Mouse (Mus musculus) gastrocnemius, postnatal 36 days (tissue): Measurements from ENCODE around the gene 4921504E06Rik. TPM values are rescaled to one million over a fixed set of nuclear protein-coding genes. Genes with fewer than 3 reads are reported as not detected.

Source experiments
- DNase-seq, 2 experiments: peaks; one replicate each; pipeline ENCODE4 v3.0.0; 2022
- intact Hi-C: fragments of 180-260 bp; cut with DNase I; formaldehyde crosslinking; loops from one replicate; pipeline ENCODE4 v1.15.1; 2025
- long read RNA-seq, 2 experiments: library from polyadenylated mRNA; stranded (forward); transcript quantifications; one replicate each; pipeline ENCODE4 v2.0.0; 2021
- total RNA-seq, 2 experiments: library from RNA; stranded (reverse); gene quantifications; 2 replicates each; pipeline ENCODE4 v1.2.3; 2021

4921504E06Rik gene
- total RNA-seq = not detected
- long read RNA-seq, experiment 1 = 0 reads
- long read RNA-seq, experiment 2 = 0 reads

DNA sequence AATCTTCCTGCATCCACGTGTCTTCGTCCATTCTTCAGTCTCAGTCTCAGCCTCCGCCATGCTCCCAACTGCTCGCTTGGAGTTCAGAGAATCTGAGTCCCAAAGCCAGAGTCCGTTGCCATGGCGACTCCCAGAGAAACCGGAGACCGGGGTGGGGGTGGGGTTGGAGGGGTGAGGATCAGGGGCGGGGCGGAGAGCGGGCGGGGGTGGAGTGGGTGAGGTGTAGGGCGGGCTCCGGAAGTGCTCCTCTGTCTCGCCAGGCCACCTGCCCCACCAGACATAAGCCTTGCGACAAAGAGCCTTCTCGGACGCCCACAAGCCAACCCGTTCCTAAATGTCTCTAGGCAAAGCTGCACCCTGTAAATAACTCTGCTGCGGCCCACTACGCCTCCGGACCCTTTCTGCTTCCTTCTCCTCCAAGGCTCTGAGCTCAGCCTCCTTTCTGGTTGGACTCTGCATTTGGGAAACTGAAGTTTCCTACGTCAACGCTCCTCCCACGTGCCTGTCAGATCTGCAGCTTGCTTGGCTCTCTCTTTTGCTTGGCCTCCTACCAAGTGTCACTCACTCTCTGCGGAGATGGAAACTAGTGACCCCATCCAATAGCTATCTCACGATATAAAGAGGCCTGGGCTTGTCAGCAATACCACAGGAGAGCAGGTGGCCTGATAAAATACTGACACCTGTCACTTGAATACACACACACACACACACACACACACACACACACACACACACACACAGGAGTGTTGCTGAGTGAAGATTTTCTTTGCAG lies at the start of gene 4921504E06Rik:
4921504E06Rik (minus strand) TSS at position 94 of the 772 bp plus-strand sequence.
- intact Hi-C loops = loop anchor here (5.0 to 10.0 kb wide), 2 partner anchors 51 to 103 kb away; partner anchors contain the start of gene Otud1
- peak; percentile 34 to 58 for DNase-seq

DNA sequence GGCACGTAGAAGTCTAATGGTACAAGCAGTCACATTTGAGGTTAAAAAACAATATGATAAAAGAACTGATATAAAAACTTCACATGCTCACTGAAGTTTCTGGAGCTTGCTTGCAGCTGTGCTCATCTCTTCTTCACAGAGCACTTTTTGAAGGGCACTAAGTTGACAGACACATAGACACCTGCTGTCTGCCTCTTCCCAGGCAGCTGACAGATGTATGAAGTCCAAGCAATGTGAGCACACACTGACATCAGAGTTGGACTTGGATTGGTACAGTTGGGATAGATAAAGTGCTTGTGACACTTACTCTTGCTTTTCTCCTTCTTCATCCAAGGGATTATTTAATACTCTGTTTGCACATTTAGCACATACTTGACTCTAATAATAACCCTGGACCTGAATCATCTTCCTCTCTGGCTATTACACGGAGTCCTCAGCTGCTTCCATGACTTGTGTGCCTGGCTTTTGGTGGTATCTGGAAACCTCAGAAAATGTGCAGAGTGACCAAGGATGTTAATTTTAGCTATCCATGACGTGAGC lies 47.7 kb upstream of the 4921504E06Rik start:
- intact Hi-C loops = loop anchor here (5.0 to 10.0 kb wide), 2 partner anchors 47 to 56 kb away; partner anchors contain the start of genes 4921504E06Rik and Otud1
- DNase-seq = peak in 1 of 2 experiments; percentile 9

DNA sequence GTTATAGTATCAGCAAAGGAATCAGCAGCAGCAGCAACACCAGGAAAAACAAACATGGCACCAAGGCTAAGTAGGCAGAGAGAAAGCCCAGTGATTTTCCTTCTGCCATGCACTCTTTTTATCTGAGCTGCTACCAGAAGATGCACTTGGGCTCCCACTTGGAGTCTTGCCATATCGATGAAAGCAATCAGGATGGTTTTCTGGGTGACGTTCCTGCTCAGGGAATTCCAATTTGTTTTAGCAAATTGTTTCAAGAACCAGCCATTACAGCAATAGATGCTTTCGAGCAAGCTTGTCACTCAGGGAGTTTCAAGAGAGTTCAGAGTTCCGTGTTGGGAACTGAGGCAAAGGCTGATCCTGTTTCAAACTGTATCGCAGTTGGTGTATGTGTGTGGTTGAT lies 47.1 kb upstream of the 4921504E06Rik start:
- intact Hi-C loops = loop anchor here (5.0 to 10.0 kb wide), 2 partner anchors 46 to 56 kb away; partner anchors contain the start of genes 4921504E06Rik and Otud1
- no peak for DNase-seq

DNA sequence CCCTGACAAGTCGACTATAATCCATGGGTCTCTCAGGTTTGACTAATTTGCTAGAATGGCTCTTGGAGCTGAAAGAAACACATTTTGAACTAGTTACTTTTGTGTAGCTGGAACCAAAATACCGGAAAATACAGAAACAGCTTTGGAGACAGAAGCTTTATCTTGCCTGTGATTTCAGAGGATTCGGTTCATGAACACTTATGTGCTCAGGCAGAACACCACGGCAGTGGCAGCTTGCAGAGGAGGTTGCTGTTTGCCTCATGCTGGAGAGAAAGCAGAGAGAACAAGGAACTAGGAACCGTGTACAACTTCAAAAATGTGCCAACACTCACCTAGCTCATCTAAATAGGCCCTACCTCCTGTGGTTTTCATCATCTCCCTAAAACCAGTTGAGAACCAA lies 46.1 kb upstream of the 4921504E06Rik start:
- intact Hi-C loops = loop anchor here (5.0 to 10.0 kb wide), 2 partner anchors 45 to 58 kb away; partner anchors contain the start of genes 4921504E06Rik and Otud1
- DNase-seq = no peak

DNA sequence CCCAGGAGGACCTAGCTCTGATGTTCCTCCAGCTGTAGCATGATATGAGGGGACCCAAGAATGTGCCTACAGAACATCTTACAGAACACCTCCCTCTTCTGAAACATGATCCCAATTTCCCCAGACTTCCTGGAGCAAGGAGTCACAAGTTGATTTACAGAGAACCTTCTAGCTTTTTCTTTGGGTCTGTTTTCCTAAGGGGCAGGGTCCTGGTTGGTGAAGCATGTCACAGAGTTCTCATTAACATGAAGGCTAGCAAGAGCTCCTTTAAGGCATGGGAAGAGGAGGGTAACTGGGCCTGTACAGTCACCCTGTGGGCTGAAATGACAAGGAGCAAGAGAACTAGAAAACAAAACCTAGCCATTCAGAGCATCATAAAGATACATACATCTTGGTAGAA lies 43.3 kb upstream of the 4921504E06Rik start:
- intact Hi-C loops = no loop called here
- no peak for DNase-seq

DNA sequence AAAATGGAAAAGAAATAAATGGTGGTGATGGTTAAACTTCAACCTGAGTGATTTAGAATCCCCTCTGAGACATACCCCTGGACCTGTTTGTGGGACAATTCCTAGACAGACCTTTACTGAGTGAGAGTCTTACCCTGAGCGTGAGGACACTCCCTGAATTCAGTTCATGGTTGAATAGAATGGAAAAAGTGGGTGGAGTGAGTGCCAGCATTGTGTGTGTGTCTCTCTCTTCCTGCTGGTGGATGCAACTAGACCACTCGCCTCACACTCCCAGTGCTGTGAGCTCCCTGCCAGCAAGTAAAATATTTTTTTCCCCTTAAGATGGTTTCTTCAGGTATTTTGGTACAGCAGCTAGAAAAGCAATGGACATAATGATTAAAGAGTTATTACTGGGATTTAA lies 42.7 kb upstream of the 4921504E06Rik start:
- intact Hi-C loops = no loop called here
- no peak for DNase-seq

DNA sequence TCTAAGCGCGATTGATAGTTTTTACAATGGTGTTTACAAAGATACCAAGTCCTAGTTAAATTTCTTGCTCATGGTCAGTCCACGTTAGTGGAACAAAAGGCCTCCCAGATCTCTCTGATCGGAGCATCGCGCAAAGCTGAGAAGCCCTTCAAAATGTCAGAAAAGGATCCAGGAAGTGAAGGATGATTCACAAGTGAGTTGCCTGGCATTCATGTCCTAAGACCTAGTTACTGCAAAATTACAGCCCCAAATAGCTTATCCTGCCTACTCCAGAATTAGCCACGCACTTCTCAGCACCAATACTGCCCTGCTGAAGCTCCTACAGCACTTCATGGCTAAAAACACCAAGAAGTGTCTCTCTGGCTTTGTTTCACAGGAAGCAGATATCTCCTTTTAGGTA lies 41.1 kb upstream of the 4921504E06Rik start:
- DNase-seq = no peak
- intact Hi-C loops = no loop called here

DNA sequence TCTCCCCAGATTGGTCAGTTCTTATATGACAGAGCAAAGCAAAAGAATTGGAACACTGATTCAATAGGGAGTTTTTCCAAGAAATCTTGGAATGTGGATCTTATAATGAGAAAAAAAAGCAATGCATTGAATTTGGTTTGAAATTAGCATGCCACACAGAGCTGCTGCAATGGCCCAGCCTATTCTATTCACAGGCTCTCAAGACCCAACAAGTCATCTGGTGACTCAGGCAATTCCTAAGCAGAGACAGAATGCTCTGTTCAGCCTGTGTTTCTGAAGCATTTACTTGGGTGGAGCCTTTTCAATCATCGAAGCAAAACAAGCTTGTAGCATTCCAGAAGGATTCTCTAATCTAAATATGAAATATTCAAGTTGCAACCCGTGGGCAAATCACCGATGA lies 26.1 kb upstream of the 4921504E06Rik start:
- intact Hi-C loops = no loop called here
- DNase-seq = no peak

DNA sequence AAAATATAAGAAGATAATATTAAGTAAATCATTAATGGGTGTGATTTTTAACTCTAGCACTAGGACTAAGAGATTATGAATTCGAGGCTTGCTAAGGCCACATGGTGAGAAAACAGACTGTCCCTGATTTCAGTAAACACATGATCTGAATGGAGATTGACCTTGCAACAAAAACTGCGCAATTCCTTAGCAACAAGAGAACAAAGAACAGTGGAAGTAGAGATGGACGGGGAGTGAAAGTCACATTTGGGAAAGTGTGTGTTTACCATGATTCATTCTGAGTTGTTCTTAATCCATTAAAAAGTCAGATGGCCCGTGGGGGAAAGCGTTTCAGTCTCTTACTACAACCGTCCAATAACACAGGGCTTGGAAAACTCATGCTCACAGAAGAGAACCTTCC lies 25.5 kb upstream of the 4921504E06Rik start:
- no peak for DNase-seq
- intact Hi-C loops = no loop called here

DNA sequence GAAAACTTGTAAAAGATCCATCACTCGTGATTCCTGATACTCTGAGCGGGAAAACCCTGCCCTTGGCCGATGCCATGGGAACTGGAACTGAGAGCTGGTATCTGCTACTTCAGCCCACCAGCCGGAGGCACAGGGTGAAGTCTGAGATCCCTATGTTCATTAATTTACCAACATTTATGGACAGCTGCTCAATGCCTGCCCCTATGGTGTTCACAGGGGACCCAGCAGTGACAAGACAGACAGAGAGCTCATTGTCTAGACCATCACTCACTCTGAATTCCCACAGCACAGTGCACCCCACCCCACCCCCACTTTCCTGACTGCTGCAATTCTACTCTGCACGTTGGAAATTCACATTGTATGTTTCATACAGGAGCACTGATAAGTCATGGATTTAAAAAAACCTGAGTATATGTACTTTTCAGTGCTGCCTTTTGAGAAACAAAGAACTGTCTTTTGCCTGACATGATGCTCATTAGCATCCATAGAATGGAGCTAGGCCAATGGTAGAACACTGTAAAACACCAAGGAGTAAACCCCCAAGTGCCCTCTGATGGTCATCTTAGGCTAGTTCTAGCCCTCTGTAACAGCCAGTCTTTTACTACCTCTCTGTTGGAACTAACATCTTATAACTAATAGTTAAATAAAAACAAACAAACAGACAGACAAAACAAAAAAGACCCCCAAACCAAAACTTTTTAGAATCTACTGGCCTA lies 8.6 kb upstream of the 4921504E06Rik start:
- intact Hi-C loops = no loop called here
- no peak for DNase-seq

DNA sequence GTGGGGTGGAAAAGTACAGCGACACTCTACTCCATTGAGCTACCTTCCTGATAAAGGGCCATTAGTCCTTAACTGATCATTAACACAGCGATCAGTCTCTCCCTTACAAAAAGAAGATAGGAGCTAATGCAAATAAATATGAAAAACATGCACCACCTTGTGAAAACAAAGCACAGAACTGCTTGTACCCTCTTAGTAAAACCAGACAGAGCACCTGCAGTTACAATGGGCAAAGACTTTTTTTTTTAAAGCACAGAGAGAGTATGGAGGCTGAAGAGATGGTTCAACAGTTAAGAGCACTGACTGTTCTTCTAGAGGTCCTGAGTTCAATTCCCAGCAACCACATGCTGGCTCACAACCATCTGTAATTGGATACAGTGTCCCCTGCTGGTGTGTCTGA lies 6.9 kb upstream of the 4921504E06Rik start:
- no peak for DNase-seq
- intact Hi-C loops = no loop called here

DNA sequence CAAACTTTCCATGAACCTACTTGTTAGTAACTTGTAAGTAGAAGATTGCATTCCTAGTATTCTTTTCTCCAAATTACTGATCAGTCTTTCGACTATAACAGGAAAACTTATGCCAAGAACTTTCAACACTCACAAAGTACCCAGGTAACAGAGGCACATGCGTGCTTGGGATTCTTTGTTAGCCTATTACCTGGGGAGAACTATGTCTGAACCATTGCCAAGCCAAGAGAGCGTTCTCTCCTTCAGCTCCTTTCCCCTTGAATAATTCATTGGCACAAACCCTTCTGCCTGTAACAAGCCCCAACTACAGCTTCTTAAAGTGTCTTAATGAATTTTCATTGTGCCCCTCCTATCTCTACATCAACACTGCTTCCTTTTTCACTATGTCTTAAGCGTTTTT lies 6.4 kb upstream of the 4921504E06Rik start:
- no peak for DNase-seq
- intact Hi-C loops = no loop called here

DNA sequence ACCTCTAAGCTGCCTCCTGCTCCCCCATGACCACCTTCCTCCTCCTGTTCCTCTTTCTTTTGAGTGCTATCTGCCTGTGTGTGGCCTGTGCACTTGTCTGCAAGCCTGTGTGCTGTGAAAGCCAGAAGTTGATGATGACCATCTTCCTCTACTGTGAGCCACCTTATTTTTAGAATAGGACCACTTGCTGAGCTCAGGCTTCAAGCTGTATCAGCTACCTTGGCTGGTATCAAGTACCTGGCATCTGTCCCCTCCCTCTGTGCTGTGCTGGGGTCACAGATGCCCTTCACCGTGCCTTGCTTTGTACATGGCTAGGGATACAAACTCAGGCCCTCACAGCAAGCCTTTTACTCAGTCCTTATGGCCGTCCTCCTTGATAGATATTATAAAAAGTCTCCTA lies 2.3 kb downstream of the 4921504E06Rik start:
- peak in 1 of 2 experiments; percentile 5 for DNase-seq
- intact Hi-C loops = loop anchor here (5.0 to 10.0 kb wide), 2 partner anchors 53 to 106 kb away; partner anchors contain the start of gene Otud1

DNA sequence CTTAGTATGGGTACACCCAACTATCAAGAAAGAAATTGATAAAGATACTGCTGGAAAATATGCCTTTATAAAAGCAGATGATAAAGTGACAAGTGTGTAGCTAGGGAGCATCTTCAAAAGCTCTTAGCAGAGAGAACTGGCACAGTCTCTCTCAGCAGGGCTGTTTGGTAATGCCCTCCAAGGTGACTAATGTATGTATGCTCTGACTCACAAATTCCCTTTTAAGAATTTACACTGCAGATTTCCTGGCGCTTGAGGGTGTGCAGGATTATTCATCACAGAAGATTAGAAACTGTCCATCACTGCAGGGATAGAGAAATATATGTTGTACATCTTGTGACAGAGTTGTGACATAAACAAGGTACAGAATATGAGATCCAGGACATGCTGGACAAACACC lies 12.8 kb downstream of the 4921504E06Rik start:
- intact Hi-C loops = no loop called here
- no peak for DNase-seq

DNA sequence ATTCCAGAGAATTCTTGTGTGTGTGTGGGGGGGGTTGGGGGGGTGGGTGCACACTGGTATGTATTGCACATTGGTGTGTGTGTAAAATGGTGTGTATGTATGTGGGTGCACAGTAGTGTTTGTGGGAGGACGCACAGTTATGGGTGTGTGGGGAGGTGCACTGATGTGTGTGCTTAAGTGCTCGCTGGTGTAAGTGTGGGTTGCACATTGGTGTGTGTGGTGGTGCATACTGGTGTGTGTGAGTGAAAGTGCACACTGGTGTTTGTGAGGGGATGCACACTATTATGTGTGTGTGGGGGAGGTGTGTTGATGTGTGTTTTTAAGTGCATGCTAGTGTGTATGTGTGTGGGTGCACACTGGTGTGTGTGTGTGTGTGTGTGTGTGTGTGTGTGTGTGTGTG lies 24.3 kb downstream of the 4921504E06Rik start:
- intact Hi-C loops = loop anchor here (5.0 kb wide), 1 partner anchor 128 kb away; the partner anchor contains the start of gene Otud1
- no peak for DNase-seq

DNA sequence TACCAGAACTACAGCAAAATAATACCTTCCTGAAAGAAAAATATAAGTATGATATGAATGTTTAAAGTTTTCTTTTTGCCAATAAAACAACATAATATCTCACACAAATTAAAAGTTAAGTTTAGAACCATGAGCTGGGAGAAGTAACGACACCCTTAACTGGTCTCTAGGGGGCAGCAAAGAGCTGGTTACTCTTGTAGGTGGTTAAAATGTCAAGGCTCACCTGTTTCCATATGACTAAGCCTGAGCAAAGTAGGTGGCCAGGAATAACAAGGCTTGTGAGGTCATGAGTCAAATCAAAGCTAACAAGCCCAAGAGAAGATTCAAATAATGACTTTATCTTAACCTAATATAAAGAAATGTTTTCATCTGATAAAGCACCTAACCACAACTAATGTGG lies 24.9 kb downstream of the 4921504E06Rik start:
- no peak for DNase-seq

DNA sequence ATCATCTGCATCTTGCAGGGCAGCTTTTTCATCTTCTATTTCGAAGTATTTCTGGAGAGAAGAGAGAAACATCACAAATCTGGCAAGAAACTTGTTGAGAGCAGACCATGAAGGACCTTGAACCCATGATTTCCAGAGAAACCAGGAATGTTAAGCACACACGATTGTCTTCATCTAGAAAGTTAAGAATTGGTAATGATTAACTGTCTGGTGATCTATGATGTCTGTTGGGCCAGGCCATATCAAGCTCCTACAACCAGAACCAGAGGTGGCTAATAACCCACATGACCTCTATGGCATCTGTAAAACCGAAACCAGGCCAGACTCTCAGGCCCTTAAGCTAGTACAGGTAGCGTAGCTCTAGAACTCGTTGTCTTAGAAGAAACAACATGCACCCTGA lies 29.6 kb downstream of the 4921504E06Rik start:
- no peak for DNase-seq
- intact Hi-C loops = no loop called here

More for the DNA sequence above, 24.9 kb downstream of the 4921504E06Rik start:
- intact Hi-C loops = loop anchor here (5.0 kb wide), 1 partner anchor 129 kb away; the partner anchor contains the start of gene Otud1

DNA sequence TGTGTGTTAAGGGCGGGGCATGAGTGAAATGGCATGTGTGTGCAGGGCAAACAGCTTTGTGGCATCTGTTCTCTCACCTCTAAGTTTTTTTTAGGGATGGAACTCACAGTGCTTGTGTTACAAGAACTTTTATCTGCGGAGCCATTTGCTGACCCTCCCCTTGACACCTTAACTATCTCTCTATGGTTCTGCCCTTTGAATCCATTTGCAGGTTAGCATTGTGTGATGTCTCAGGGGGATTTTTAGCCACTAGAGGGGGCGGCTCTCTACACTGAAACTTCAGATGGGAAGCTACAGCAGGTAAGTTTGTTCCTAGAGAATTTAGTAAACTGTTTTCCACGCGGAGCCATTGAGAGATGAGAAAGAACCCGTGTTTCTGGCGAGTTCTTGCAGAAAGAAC lies 32.1 kb downstream of the 4921504E06Rik start:
- DNase-seq = no peak
- intact Hi-C loops = loop anchor here (2.0 kb wide), 1 partner anchor 107 kb away; no protein-coding TSS in a partner anchor

DNA sequence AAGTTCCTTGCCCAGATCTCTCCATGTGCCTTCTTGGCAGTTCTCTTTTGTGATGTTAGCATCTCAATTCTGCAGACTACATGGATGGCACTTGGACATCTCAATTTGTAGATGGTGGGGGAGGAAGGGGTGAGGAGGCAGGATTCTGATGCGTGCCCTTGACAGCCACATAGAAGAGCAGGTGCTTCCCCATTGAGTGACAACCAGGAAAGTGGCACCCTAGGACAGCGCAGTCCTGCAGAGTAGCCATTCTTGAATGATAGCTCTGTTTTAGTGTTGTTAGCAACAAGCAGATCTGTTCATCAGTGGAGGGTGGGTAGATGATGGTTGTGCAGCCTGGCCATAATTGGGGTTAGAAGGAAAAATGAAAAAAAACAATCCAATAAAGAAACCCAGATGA lies 33.1 kb downstream of the 4921504E06Rik start:
- intact Hi-C loops = loop anchor here (2.0 kb wide), 1 partner anchor 106 kb away; no protein-coding TSS in a partner anchor
- no peak for DNase-seq

DNA sequence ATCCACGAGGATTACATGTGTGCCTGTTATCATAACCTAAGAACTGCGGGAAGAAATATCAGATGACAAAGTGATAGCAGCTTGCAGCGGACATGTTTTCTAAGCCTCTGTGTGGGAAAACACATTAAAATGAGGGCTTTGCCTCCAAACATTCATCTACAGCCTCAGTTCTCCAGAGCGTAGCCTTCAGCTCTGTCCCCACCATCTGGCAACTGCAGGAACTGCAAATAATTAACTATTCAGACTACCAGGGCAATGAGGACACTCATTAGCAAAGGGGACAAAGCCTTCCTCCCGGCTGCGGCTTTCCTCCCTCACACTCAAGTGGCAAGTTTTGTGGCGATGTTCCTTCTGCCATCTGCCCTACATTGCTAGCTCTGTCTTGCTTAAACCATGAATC lies 33.9 kb downstream of the 4921504E06Rik start:
- intact Hi-C loops = loop anchor here (2.0 to 10.0 kb wide), 2 partner anchors 105 to 385 kb away; partner anchors contain the start of gene Etl4
- DNase-seq = peak in 1 of 2 experiments; percentile 12

DNA sequence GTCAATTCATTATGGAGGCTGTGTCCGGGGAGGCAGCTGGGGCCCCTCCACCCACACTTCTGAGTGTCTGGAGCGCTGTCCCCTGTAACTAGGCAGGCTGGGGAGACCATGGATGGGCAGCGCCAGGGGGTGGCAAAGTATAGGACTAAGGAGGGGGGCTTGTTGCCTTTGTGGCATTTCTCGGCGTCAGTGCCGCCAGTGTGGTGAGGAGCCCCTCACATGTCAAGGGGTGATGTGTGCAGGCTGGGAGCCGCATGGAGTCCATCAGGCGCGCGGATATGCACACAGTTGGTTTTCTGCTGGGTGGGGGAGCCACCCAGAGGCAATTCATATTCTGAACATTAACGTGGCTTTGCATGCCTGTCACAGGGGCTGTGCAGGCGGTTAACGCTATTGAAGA lies 35.8 kb downstream of the 4921504E06Rik start:
- DNase-seq = no peak
- intact Hi-C loops = loop anchor here (10.0 kb wide), 1 partner anchor 387 kb away; the partner anchor contains the start of gene Etl4
